Mouse (Mus musculus): ENCODE data around the gene Il2ra.

The Il2ra gene

GRCm38 (mm10) chr2:11705201-11706025, 62.8 kb downstream of the Il2ra start, which contains the start of gene Il15ra:
Il15ra (plus strand) TSS chr2:11705290.
- peak; percentile 9 to 18 for DNase-seq (ENCODE audit: low spot score in 2 of 2)

- no peak for DNase-seq (ENCODE audit: low spot score in 2 of 2)
Measured at GRCm38 (mm10) chr2:11706030-11706745, 63.6 kb downstream of the Il2ra start.

- no peak for DNase-seq (ENCODE audit: low spot score in 2 of 2)
Measured at GRCm38 (mm10) chr2:11706746-11707065, 64.1 kb downstream of the Il2ra start.

- DNase-seq (ENCODE audit: low spot score in 2 of 2) = no peak
Measured at GRCm38 (mm10) chr2:11708538-11708937, 65.9 kb downstream of the Il2ra start.

GRCm38 (mm10) chr2:11710101-11710500, 67.5 kb downstream of the Il2ra start:
- DNase-seq (ENCODE audit: low spot score in 2 of 2) = peak in 1 of 2 experiments; percentile 27

- no peak for DNase-seq (ENCODE audit: low spot score in 2 of 2)
Measured at GRCm38 (mm10) chr2:11712483-11712990, 69.9 kb downstream of the Il2ra start.

- no peak for DNase-seq (ENCODE audit: low spot score in 2 of 2)
Measured at GRCm38 (mm10) chr2:11713021-11713420, 70.4 kb downstream of the Il2ra start.

DNA sequence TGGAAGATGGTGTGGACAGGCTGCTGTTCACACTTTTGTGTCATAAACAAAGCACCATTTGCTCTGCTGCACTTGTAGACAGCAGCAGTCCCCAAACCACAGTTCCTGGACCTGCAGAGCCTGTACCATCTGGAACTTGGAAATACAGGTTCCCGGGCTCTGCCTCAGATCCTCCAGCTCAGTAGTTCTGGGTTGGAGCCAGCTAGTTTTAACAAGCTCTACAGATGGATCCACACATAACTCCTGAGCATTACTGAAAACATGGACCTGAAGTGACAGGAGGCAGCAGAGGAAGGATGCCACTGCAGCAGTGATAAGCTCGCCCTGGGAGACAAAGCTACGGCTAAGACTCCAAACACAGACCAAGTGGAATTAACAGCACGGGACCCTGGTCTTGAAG, 71.9 kb downstream of the Il2ra start:
- no peak for DNase-seq (ENCODE audit: low spot score in 2 of 2)

- no peak for DNase-seq (ENCODE audit: low spot score in 2 of 2)
Measured at GRCm38 (mm10) chr2:11718573-11718972, 76.0 kb downstream of the Il2ra start.

DNA sequence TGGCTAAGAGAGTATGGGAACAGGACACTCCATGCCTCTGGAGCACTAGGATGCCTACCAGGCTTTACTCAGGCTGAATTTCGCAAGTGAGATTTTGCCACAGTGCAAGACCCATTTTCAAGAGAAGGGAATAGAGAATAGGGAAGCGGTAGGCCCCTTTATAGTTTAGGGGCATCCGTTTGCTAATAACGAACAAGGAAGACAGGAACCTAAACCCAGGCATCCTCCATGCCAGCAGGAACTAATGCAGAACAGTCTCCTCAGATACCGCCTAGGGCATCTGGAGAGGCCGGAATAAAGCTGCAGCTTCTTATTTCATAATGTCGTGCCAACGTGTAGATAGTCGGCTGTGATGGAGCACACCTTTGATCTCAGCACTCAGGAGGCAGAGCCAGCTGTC, 80.0 kb downstream of the Il2ra start:
- DNase-seq (ENCODE audit: low spot score in 2 of 2) = no peak

- no peak for DNase-seq (ENCODE audit: low spot score in 2 of 2)
Measured at GRCm38 (mm10) chr2:11727574-11727973, 85.0 kb downstream of the Il2ra start.

DNA sequence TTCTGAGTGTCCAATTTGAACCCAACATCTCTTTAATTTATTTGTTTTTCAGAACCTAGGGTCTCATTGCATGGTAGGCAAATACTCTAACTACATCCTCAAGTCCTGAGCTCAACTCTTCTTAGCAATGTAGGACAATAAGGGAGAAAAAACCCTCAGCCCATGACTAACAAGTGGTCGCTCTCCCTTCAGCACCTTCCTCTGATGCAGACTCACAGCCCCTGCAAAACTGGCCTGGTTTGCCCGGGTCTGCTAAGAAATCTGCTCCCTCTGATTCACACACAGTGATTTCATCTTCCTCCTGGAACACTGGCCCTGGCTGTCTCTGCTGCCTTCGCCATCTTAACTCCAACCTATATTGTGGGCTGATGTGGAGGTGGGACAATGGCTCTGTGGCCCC, 86.5 kb downstream of the Il2ra start:
- no peak for DNase-seq (ENCODE audit: low spot score in 2 of 2)

- DNase-seq (ENCODE audit: low spot score in 2 of 2) = no peak
Measured at GRCm38 (mm10) chr2:11732978-11733377, 90.4 kb downstream of the Il2ra start.

DNA sequence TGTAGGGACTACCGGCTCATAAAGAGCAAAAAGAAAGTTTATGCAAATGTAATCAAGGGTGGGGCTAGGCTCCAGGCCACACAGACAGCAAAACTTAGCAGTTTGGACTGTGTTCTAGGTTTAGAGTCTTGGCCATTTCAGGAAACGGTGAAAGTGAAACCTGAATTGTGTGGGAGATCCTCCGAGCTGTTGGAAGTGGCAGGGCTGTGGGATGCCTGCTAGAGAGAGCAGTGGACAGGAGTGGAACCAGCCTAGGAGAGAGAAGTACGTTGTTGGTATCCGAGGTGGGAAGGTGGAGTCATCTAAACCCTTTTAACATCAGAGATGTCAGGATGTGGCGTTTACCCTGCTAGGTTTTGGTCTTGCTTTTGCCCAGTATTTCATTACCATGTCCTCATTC, 93.2 kb downstream of the Il2ra start:
- no peak for DNase-seq (ENCODE audit: low spot score in 2 of 2)

DNA sequence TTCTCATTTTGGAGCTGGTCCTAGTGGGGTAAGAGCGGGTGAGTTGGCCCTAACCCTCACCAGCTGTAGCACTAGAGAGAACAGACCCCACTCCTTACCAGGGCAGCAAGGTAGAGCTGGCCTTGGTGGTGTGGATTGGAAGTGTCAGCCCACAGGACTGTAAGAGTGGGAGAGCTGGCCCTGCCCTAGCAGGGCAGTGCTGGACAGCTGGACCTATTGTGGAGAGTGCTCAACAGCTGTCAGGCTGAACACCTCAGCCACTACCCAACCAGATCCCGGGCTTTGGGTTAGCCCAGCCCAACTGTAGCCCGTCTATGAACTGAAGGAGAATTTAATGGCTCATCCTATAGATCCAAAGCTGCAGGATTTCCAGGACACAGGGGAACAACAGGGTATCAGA, 96.2 kb downstream of the Il2ra start:
- DNase-seq (ENCODE audit: low spot score in 2 of 2) = no peak

- DNase-seq (ENCODE audit: low spot score in 2 of 2) = no peak
Measured at GRCm38 (mm10) chr2:11739516-11740051, 97.0 kb downstream of the Il2ra start.
